Mouse (Mus musculus) retina, adult 2 months (tissue): Measurements from ENCODE around the gene Gstm5.
"Not testable (repeated sequence)": the region's sequence is repeated elsewhere in the genome, so short reads cannot be mapped to it uniquely, and the experiment has no call there.

ENCODE experiments used
- DNase-seq: peaks from one replicate; pipeline ENCODE4 v3.0.0-alpha.2; 2012; ENCODE audit warnings: low read depth, low spot score

Gstm5 gene

GRCm38 (mm10) chr3:107895720-107896569 lies at the start of gene Gstm5:
Gstm5 (plus strand) TSS chr3:107895821.
- peak; percentile 40 for DNase-seq

- DNase-seq = no peak
These were observed 49.4 kb upstream of the Gstm5 start for GRCm38 (mm10) chr3:107846175-107846574.

GRCm38 (mm10) chr3:107846835-107847234 lies 48.8 kb upstream of the Gstm5 start:
- DNase-seq = no peak

GRCm38 (mm10) chr3:107848126-107848525 lies 47.5 kb upstream of the Gstm5 start:
- DNase-seq = no peak

GRCm38 (mm10) chr3:107849000-107849692 lies 46.5 kb upstream of the Gstm5 start:
- DNase-seq = no peak

GRCm38 (mm10) chr3:107849693-107850031 lies 46.0 kb upstream of the Gstm5 start:
- DNase-seq = no peak

- no peak for DNase-seq
These were observed 45.1 kb upstream of the Gstm5 start for GRCm38 (mm10) chr3:107850418-107851031.

GRCm38 (mm10) chr3:107852786-107853185 lies 42.8 kb upstream of the Gstm5 start:
- no peak for DNase-seq

- DNase-seq = no peak
These were observed 42.1 kb upstream of the Gstm5 start for GRCm38 (mm10) chr3:107853232-107854181.

- no peak for DNase-seq
These were observed 40.3 kb upstream of the Gstm5 start for GRCm38 (mm10) chr3:107855368-107855767.

- DNase-seq = no peak
These were observed 38.0 kb upstream of the Gstm5 start for GRCm38 (mm10) chr3:107857646-107858045.

GRCm38 (mm10) chr3:107861483-107861882 lies 34.1 kb upstream of the Gstm5 start:
- not testable (repeated sequence) for DNase-seq

- DNase-seq = no peak
These were observed 33.1 kb upstream of the Gstm5 start for GRCm38 (mm10) chr3:107862471-107862870.

- DNase-seq = no peak
These were observed 32.1 kb upstream of the Gstm5 start for GRCm38 (mm10) chr3:107863471-107863870.

- DNase-seq = peak; percentile 68
These were observed 31.6 kb upstream of the Gstm5 start for GRCm38 (mm10) chr3:107863898-107864603.

- no peak for DNase-seq
These were observed 30.1 kb upstream of the Gstm5 start for GRCm38 (mm10) chr3:107865364-107866091.

- peak; percentile 63 for DNase-seq
These were observed 28.5 kb upstream of the Gstm5 start for GRCm38 (mm10) chr3:107867086-107867485.

GRCm38 (mm10) chr3:107868452-107868851 lies 27.2 kb upstream of the Gstm5 start:
- DNase-seq = no peak

GRCm38 (mm10) chr3:107869097-107869496 lies 26.5 kb upstream of the Gstm5 start:
- no peak for DNase-seq

- DNase-seq = no peak
These were observed 25.7 kb upstream of the Gstm5 start for GRCm38 (mm10) chr3:107869925-107870324.
